9 mouse cellular contexts compared by ENCODE assay signal in genomic region chr12:58213451-58214288, GRCm38 (mm10). TPM values are rescaled to one million over a fixed set of nuclear protein-coding genes. Genes with fewer than 3 reads are reported as not detected.
A peak's percentile ranks its signal among the peaks of the same experiment; 100 is the strongest.
DNase-seq lines count a peak whose midpoint lies in the region; ATAC-seq and TF ChIP-seq lines count a peak whose summit lies in the region.
"Had no signal": no experiment of that assay in that cellular context is flagged by ENCODE, and none has a peak within 500 bp of the region (broad histone marks: within the 10 kb centered on the region; RNA-seq: fewer than 3 reads in every experiment).

No protein-coding gene starts in this region.

- DNase-seq in cerebellum, postnatal 10 days = peak; percentile 47 to 54
- no peak for DNase-seq in cerebellum, adult 18-20 months
- DNase-seq in embryo, embryonic 9.5 days (ENCODE audit: extremely low spot score) = peak; percentile 59
- DNase-seq in heart, postnatal 14 days = peak; percentile 7 to 10
- DNase-seq in kidney, postnatal 36 days = peak; percentile 24 to 51
- DNase-seq in lung, postnatal 4 days = peak; percentile 7 to 28
- DNase-seq in stomach, postnatal 0 days (ENCODE audit: low spot score) = peak; percentile 69

- intact Hi-C loops in heart, postnatal 14 days (cut with DNase I) = loop anchor here (10.0 kb wide), 2 partner anchors 421 to 591 kb away; no protein-coding TSS in a partner anchor

- no peak for TF ChIP-seq EP300 in stomach, postnatal 0 days (optimal IDR thresholded peaks at IDR 0.05)

- H3K9me3 ChIP-seq in stomach, postnatal 0 days (ENCODE audit: control insufficient read depth, low read length) = no peaks in the 10 kb centered on the region

- H3K36me3 ChIP-seq in stomach, postnatal 0 days (ENCODE audit: control insufficient read depth, insufficient read depth, low read length) = no peaks in the 10 kb centered on the region

- no peak overlapping the region for H3K9ac ChIP-seq in stomach, postnatal 0 days (ENCODE audit: low read length)

- H3K4me1 ChIP-seq in stomach, postnatal 0 days (replicated peaks; ENCODE audit: control insufficient read depth, insufficient read depth) = no peaks in the 10 kb centered on the region

- peaks cover 12% of the 10 kb centered on the region for H3K27me3 ChIP-seq in stomach, postnatal 0 days (ENCODE audit: control insufficient read depth, insufficient read depth, low read length)

- ATAC-seq in stomach, postnatal 0 days (ENCODE audit: low FRiP score, low TSS enrichment) = peak; percentile 70; the same call in 1 of the 2 replicates
- no peak for ATAC-seq in CD4-positive, CD25-positive, alpha-beta regulatory T cell, adult 4 months

- H3K27ac ChIP-seq in stomach, postnatal 0 days (replicated peaks) = no peak overlapping the region

- under 1% methylated on average over 38 of the region's 40 CpGs for WGBS in stomach, postnatal 0 days

- no peak for TF ChIP-seq CTCF in stomach, postnatal 0 days (IDR thresholded peaks at IDR 0.05; ENCODE audit: low read depth)

- peak overlapping the region; percentile 40 for H3K4me3 ChIP-seq in stomach, postnatal 0 days (ENCODE audit: low read depth, low read length)

- H3K4me2 ChIP-seq in stomach, postnatal 0 days (replicated peaks; ENCODE audit: low read depth) = peak overlapping the region; percentile 59

RNA-seq across cellular contexts. Expression of gene Sstr1, which starts 2.1 kb away (rescaled TPM):
- total RNA-seq in heart, postnatal 14 days (2021) = under 1 TPM in 1 of 2 experiments, not detected in 1; 0.12 TPM
- 0.90 and 1.0 TPM in 2 replicates for polyA plus RNA-seq in stomach, postnatal 0 days (2015; fragmentation: Nextera tagmentation; extraction: Ambion mirVana)
- polyA plus RNA-seq in CD4-positive, CD25-positive, alpha-beta regulatory T cell, adult 4 months (2017; shearing (Covaris generic)) = not detected
- polyA plus RNA-seq: C2C12 had no signal

RNA-seq across cellular contexts. Expression of gene Clec14a, which starts 55.4 kb away (rescaled TPM):
- total RNA-seq in heart, postnatal 14 days (2021) = 10 to 100 TPM; 22.1 to 25.9 TPM
- 7.1 and 7.8 TPM in 2 replicates for polyA plus RNA-seq in stomach, postnatal 0 days (2015; fragmentation: Nextera tagmentation; extraction: Ambion mirVana)
- polyA plus RNA-seq in CD4-positive, CD25-positive, alpha-beta regulatory T cell, adult 4 months (2017; shearing (Covaris generic)) = not detected
- polyA plus RNA-seq: C2C12 had no signal

Comparison
In these comparisons a context has a peak if more than half of its experiments do, and no peak if none do; other contexts are left out.
1. DNase-seq: peak in cerebellum, postnatal 10 days (2 of 2), embryo, embryonic 9.5 days (single experiment), heart, postnatal 14 days (2 of 2), kidney, postnatal 36 days (2 of 2), lung, postnatal 4 days (2 of 2) and stomach, postnatal 0 days (single experiment); none in cerebellum, adult 18-20 months (0 of 2).